Mouse (Mus musculus): ENCODE results near the gene Ccdc78.

DNA sequence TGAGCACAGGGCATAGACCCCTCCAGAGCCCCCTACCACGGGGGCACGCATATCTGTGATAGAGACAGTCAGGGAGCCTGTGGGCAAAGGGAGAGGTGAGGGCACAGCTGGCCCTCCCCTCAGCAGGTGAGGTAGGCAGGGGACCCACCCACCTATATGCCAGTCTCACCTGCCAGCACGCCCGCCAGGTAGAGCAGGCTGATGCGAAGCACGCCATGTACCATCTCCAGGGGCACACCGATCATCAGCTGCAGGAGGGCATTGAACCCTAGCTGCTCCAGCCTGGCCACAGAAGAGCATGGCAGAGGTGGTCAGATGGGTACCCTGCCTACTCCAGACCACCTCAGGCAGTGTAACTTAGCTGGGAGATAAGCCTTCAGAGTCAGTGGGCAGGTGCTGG lies 48.9 kb downstream of the Ccdc78 start:
- TF ChIP-seq GATA1 (IDR thresholded peaks at IDR 0.05; ENCODE audit: low read length): no peak
- TF ChIP-seq TAL1 (IDR thresholded peaks at IDR 0.05; ENCODE audit: low read length): no peak

All from erythroblast, embryonic 14.5 days (primary cell).